Mouse (Mus musculus): ENCODE data around the gene Zbtb40. TPM values are rescaled to one million over a fixed set of nuclear protein-coding genes. Genes with fewer than 3 reads are reported as not detected.

Gene Zbtb40
- polyA plus RNA-seq, 1 experiment from 2014 or later: 4.2 TPM

DNA sequence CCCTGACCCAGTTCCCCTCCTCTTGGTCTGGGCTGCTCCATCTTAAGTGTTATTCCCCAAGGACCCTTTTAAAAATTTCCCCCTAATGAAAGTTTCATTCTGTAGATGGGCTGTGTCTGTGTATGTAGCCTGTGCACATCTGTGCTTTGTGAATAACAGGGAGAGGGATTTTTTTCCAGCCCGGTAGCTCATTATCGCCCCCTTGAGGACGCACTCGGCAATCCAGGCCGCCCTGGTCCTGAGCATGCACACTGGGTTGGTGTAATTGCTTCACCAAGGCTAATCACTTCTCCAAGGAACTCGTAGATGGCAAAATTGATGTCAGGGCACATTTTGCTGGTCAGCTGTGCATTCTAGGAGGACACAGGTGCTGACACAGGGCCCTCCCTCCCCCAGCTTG, 77.7 kb downstream of the Zbtb40 start:
- Histone ChIP-seq H3K9ac (ENCODE audit: low read length) (no peak overlapping the region), H3K4me1 (ENCODE audit: control insufficient read depth, insufficient read depth, low read length) (peaks cover 45% of the 10 kb centered on the region), H3K27ac (ENCODE audit: low read depth, low read length) (no peak overlapping the region), H3K36me3 (ENCODE audit: control insufficient read depth, insufficient read depth, low read length) (no peaks in the 10 kb centered on the region), H3K9me3 (ENCODE audit: control insufficient read depth, low read length) (no peaks in the 10 kb centered on the region), H3K27me3 (ENCODE audit: control insufficient read depth, insufficient read depth, low read length) (peaks cover 63% of the 10 kb centered on the region), H3K4me3 (ENCODE audit: low read depth, low read length) (no peak overlapping the region), H3K4me2 (no peak overlapping the region)
- DNase-seq (ENCODE audit: low spot score, missing footprints) (peak; percentile 95), ATAC-seq (ENCODE audit: low FRiP score) (no peak)
- WGBS: 10% methylated on average over 6 of the region's 6 CpGs

GRCm38 (mm10) chr4:136969503-136970276, 78.9 kb downstream of the Zbtb40 start:
- Histone ChIP-seq H3K4me3 (ENCODE audit: low read depth, low read length) (no peak overlapping the region), H3K27me3 (ENCODE audit: control insufficient read depth, insufficient read depth, low read length) (peaks cover 63% of the 10 kb centered on the region), H3K36me3 (ENCODE audit: control insufficient read depth, insufficient read depth, low read length) (no peaks in the 10 kb centered on the region), H3K4me2 (no peak overlapping the region), H3K4me1 (ENCODE audit: control insufficient read depth, insufficient read depth, low read length) (peaks cover 56% of the 10 kb centered on the region), H3K9me3 (ENCODE audit: control insufficient read depth, low read length) (no peaks in the 10 kb centered on the region), H3K9ac (ENCODE audit: low read length) (no peak overlapping the region), H3K27ac (ENCODE audit: low read depth, low read length) (no peak overlapping the region)
- DNase-seq (ENCODE audit: low spot score, missing footprints) (no peak), ATAC-seq (ENCODE audit: low FRiP score) (no peak)
- 33% methylated on average over 16 of the region's 16 CpGs for WGBS

DNA sequence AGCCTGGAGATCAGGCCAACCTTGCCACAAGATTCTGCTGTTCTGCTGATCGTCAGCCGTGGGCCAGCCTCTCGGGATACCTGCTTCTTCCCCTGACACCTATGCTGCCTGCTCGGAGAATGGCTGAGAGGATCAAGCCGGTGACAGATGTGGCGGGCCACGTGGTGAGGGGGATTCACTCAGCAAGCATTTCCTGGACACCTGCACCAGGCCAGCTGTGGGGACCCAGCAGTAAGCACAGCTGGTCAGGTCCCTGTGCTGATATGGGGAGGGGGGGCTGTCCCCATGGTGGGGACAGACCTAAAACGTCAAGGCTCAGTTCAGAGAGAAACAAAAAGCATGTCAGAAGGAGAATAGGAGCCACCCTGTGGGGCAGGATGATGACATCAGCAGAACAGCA, 79.5 kb downstream of the Zbtb40 start:
- Histone ChIP-seq H3K4me1 (ENCODE audit: control insufficient read depth, insufficient read depth, low read length) (peaks cover 55% of the 10 kb centered on the region), H3K9me3 (ENCODE audit: control insufficient read depth, low read length) (no peaks in the 10 kb centered on the region)

GRCm38 (mm10) chr4:136967511-136967910, 81.1 kb downstream of the Zbtb40 start:
- Histone ChIP-seq H3K27me3 (ENCODE audit: control insufficient read depth, insufficient read depth, low read length) (peaks cover 68% of the 10 kb centered on the region), H3K27ac (ENCODE audit: low read depth, low read length) (peak overlapping the region; percentile 63), H3K4me1 (ENCODE audit: control insufficient read depth, insufficient read depth, low read length) (peaks cover 65% of the 10 kb centered on the region), H3K9me3 (ENCODE audit: control insufficient read depth, low read length) (no peaks in the 10 kb centered on the region), H3K4me2 (no peak overlapping the region; the same call in 1 of the 2 replicates), H3K4me3 (ENCODE audit: low read depth, low read length) (no peak overlapping the region), H3K9ac (ENCODE audit: low read length) (no peak overlapping the region), H3K36me3 (ENCODE audit: control insufficient read depth, insufficient read depth, low read length) (no peaks in the 10 kb centered on the region)
- ATAC-seq (ENCODE audit: low FRiP score): no peak
- DNase-seq (ENCODE audit: low spot score, missing footprints): no peak
- 23% methylated on average over 9 of the region's 9 CpGs for WGBS

More for the DNA sequence above, 79.5 kb downstream of the Zbtb40 start:
- Histone ChIP-seq H3K36me3 (ENCODE audit: control insufficient read depth, insufficient read depth, low read length) (no peaks in the 10 kb centered on the region), H3K27ac (ENCODE audit: low read depth, low read length) (no peak overlapping the region), H3K9ac (ENCODE audit: low read length) (no peak overlapping the region), H3K27me3 (ENCODE audit: control insufficient read depth, insufficient read depth, low read length) (peaks cover 66% of the 10 kb centered on the region), H3K4me3 (ENCODE audit: low read depth, low read length) (no peak overlapping the region), H3K4me2 (no peak overlapping the region)
- DNase-seq (ENCODE audit: low spot score, missing footprints) (no peak), ATAC-seq (ENCODE audit: low FRiP score) (no peak)
- 57% methylated on average over 8 of the region's 8 CpGs for WGBS

DNA sequence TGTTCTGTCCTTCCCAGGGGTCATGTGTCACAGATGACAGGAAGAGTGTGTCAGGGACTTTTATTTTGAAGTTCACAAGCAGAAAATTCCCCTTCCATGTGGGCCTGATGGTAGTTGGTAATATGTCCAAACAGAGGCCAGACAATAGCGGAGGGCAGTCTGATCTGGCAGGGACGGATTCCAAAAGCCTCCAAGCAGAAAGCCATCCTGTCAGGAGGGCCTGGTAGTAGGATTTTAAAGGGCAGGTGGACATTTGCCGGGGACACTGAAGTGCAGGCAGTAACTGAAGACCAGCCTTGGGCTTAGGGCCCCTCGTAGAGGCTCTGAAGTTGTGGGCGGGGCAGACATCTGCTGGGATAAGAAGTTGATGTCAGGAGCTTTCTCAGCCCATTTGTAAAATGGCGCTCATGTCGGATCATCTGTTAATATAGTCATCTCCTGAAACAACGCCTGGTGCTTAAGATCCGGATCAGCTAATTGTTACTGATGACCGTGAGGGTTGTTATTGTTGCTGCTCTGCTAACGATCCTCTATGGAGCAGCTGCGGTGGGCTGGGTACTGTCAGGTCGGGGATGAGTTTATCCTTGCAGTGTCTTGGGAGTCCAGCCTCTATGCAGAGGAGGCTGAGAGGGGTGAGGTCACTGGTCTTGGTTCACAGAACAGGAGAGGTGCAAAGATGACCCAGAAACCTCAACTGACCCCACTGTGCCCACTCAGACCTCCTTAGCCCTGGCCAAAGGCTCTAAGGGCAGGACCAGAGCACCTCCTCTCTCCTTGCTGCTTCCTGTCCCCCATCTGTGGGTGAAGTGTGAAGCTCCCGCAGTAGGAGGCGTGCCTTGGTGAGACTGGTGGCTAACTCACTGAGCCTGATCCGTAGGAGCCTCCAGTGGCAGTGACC, 81.9 kb downstream of the Zbtb40 start:
- H3K27ac ChIP-seq (ENCODE audit: low read depth, low read length): peak overlapping the region; percentile 63
- H3K27me3 ChIP-seq (ENCODE audit: control insufficient read depth, insufficient read depth, low read length): peaks cover 72% of the 10 kb centered on the region
- no peak overlapping the region for H3K4me3 ChIP-seq (ENCODE audit: low read depth, low read length)
- peak; percentile 51; the same call in 1 of the 2 replicates for ATAC-seq (ENCODE audit: low FRiP score)
- DNase-seq (ENCODE audit: low spot score, missing footprints): peak; percentile 93
- H3K4me1 ChIP-seq (ENCODE audit: control insufficient read depth, insufficient read depth, low read length): peaks cover 71% of the 10 kb centered on the region
- H3K4me2 ChIP-seq: no peak overlapping the region; the same call in 1 of the 2 replicates
- 19% methylated on average over 16 of the region's 16 CpGs for WGBS
- no peaks in the 10 kb centered on the region for H3K36me3 ChIP-seq (ENCODE audit: control insufficient read depth, insufficient read depth, low read length)
- no peaks in the 10 kb centered on the region for H3K9me3 ChIP-seq (ENCODE audit: control insufficient read depth, low read length)
- H3K9ac ChIP-seq (ENCODE audit: low read length): no peak overlapping the region

DNA sequence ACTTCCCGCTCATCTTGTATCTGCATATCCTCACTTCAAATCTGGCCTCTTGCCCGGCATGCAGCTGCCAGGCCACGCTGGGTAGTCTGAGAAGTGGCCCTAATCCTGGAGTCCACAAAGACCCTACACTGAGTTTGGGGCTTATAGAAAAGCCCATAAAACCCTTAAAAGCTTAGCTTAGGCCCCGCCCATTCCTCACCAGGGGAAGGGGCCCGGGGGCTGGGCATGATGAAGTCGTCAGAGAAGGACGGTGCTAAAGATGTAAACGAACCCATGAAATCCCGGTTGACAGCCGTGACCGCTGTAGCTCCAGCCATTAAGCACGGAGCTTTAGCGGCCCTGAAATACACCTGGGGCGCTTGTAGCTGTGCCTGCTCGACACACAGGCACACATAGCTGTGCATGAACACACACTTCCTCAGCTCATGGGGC, 83.6 kb downstream of the Zbtb40 start:
- H3K9me3 ChIP-seq (ENCODE audit: control insufficient read depth, low read length): no peaks in the 10 kb centered on the region
- peak overlapping the region; percentile 59 for H3K27ac ChIP-seq (ENCODE audit: low read depth, low read length)
- 0 out of 2 replicates have a peak overlapping the region, but pooled peaks have one; percentile 4 for H3K4me2 ChIP-seq
- 12% methylated on average over 15 of the region's 15 CpGs for WGBS
- H3K4me1 ChIP-seq (ENCODE audit: control insufficient read depth, insufficient read depth, low read length): peaks cover 67% of the 10 kb centered on the region
- DNase-seq (ENCODE audit: low spot score, missing footprints) (peak; percentile 97), ATAC-seq (ENCODE audit: low FRiP score) (peak; percentile 75)
- peaks cover 73% of the 10 kb centered on the region for H3K27me3 ChIP-seq (ENCODE audit: control insufficient read depth, insufficient read depth, low read length)
- H3K4me3 ChIP-seq (ENCODE audit: low read depth, low read length): no peak overlapping the region
- H3K9ac ChIP-seq (ENCODE audit: low read length): no peak overlapping the region
- H3K36me3 ChIP-seq (ENCODE audit: control insufficient read depth, insufficient read depth, low read length): no peaks in the 10 kb centered on the region

DNA sequence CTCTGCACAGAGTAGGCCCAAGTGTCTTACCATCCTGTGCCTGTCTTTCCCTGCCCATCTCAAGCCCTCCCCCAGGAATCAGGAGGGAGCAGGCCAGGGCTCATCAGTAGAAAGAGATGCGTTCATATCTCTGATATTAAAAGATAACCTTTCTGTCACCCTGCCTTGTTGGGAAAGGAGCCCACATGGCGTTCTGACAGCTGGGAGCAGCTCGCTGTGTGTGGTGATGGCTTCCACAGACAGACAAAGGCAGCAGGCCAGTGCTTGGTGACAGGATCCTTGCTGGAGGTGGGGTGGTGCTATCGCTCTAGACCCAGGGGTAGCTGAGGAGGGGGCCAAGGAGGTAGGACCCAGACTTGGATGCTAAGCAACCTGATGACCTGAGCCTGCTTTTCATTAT, 86.2 kb downstream of the Zbtb40 start:
- Histone ChIP-seq H3K36me3 (ENCODE audit: control insufficient read depth, insufficient read depth, low read length) (no peaks in the 10 kb centered on the region), H3K4me1 (ENCODE audit: control insufficient read depth, insufficient read depth, low read length) (peaks cover 49% of the 10 kb centered on the region), H3K4me2 (no peak overlapping the region), H3K27me3 (ENCODE audit: control insufficient read depth, insufficient read depth, low read length) (peaks cover 73% of the 10 kb centered on the region), H3K9me3 (ENCODE audit: control insufficient read depth, low read length) (no peaks in the 10 kb centered on the region), H3K9ac (ENCODE audit: low read length) (no peak overlapping the region), H3K4me3 (ENCODE audit: low read depth, low read length) (no peak overlapping the region), H3K27ac (ENCODE audit: low read depth, low read length) (no peak overlapping the region)
- no peak for ATAC-seq (ENCODE audit: low FRiP score)
- 50% methylated on average over 4 of the region's 4 CpGs for WGBS
- no peak for DNase-seq (ENCODE audit: low spot score, missing footprints)

- Histone ChIP-seq H3K27ac (ENCODE audit: low read depth, low read length) (no peak overlapping the region), H3K9me3 (ENCODE audit: control insufficient read depth, low read length) (no peaks in the 10 kb centered on the region), H3K4me2 (no peak overlapping the region), H3K27me3 (ENCODE audit: control insufficient read depth, insufficient read depth, low read length) (peaks cover 75% of the 10 kb centered on the region), H3K4me1 (ENCODE audit: control insufficient read depth, insufficient read depth, low read length) (peaks cover 48% of the 10 kb centered on the region), H3K36me3 (ENCODE audit: control insufficient read depth, insufficient read depth, low read length) (no peaks in the 10 kb centered on the region), H3K9ac (ENCODE audit: low read length) (no peak overlapping the region), H3K4me3 (ENCODE audit: low read depth, low read length) (no peak overlapping the region)
- ATAC-seq (ENCODE audit: low FRiP score): no peak
- no peak for DNase-seq (ENCODE audit: low spot score, missing footprints)
- WGBS: 39% methylated on average over 4 of the region's 4 CpGs
Measured at GRCm38 (mm10) chr4:136961642-136962285, 86.8 kb downstream of the Zbtb40 start.
